Mouse (Mus musculus) CH12F3 (cell line): ENCODE results near the gene Casq1.
"Not testable (repeated sequence)": the region's sequence is repeated elsewhere in the genome, so short reads cannot be mapped to it uniquely, and the experiment has no call there.

Source experiments
- in situ Hi-C: fragments of 300-500 bp; cut with MboI; formaldehyde crosslinking; loops from 2 replicates; pipeline ENCODE4 v1.14.3; 2020; ENCODE audit warnings: low sequenced_read_pairs

Casq1 gene

GRCm38 (mm10) chr1:172219451-172220406 lies at the start of gene Casq1:
Gene Casq1, minus strand, starts transcription at chr1:172219868.
- in situ Hi-C loops: no loop called here

- in situ Hi-C loops: no loop called here
These were observed 41.9 kb upstream of the Casq1 start, which contains the start of gene Igsf8 for GRCm38 (mm10) chr1:172261477-172262078. Gene Igsf8, plus strand, starts transcription at chr1:172261641.

- in situ Hi-C loops: no loop called here
These were observed 38.6 kb upstream of the Casq1 start, which contains the start of gene Atp1a4 for GRCm38 (mm10) chr1:172258314-172258713. Gene Atp1a4, minus strand, starts transcription at chr1:172258414.

GRCm38 (mm10) chr1:172247679-172248078 lies 28.0 kb upstream of the Casq1 start:
- in situ Hi-C loops: no loop called here

GRCm38 (mm10) chr1:172247216-172247615 lies 27.5 kb upstream of the Casq1 start:
- in situ Hi-C loops: no loop called here

GRCm38 (mm10) chr1:172244645-172245044 lies 25.0 kb upstream of the Casq1 start:
- in situ Hi-C loops: not testable (repeated sequence)

- in situ Hi-C loops: no loop called here
These were observed 24.0 kb upstream of the Casq1 start for GRCm38 (mm10) chr1:172243547-172244205.

- in situ Hi-C loops: no loop called here
These were observed 22.7 kb upstream of the Casq1 start for GRCm38 (mm10) chr1:172242401-172242800.

GRCm38 (mm10) chr1:172240945-172241708 lies 21.5 kb upstream of the Casq1 start:
- in situ Hi-C loops: no loop called here

GRCm38 (mm10) chr1:172229215-172229614 lies 9.5 kb upstream of the Casq1 start:
- in situ Hi-C loops: no loop called here

- in situ Hi-C loops: no loop called here
These were observed 8.5 kb upstream of the Casq1 start for GRCm38 (mm10) chr1:172228209-172228608.

- in situ Hi-C loops: no loop called here
These were observed 1.8 kb upstream of the Casq1 start for GRCm38 (mm10) chr1:172221297-172222063.

- in situ Hi-C loops: no loop called here
These were observed 746 bp upstream of the Casq1 start for GRCm38 (mm10) chr1:172220414-172220813.

GRCm38 (mm10) chr1:172218164-172218910 lies 1.3 kb downstream of the Casq1 start:
- in situ Hi-C loops: no loop called here

GRCm38 (mm10) chr1:172217148-172217547 lies 2.5 kb downstream of the Casq1 start:
- in situ Hi-C loops: no loop called here

GRCm38 (mm10) chr1:172214748-172215147 lies 4.9 kb downstream of the Casq1 start:
- in situ Hi-C loops: no loop called here

GRCm38 (mm10) chr1:172213771-172214170 lies 5.9 kb downstream of the Casq1 start:
- in situ Hi-C loops: no loop called here

GRCm38 (mm10) chr1:172212776-172213175 lies 6.9 kb downstream of the Casq1 start:
- in situ Hi-C loops: no loop called here

- in situ Hi-C loops: no loop called here
These were observed 12.5 kb downstream of the Casq1 start for GRCm38 (mm10) chr1:172207111-172207584.
